Mouse (Mus musculus) bone marrow, adult 2 months (tissue): ENCODE results near the gene Cdc42bpb.

ENCODE experiments used
- CTCF ChIP-seq: fragments of 200-500 bp; IDR thresholded peaks from 2 replicates; pipeline ENCODE4 v1.5.1; 2011; ENCODE audit warnings: low read length, control low read depth; ENCODE audit not compliant: control insufficient read depth, insufficient read depth
- POLR2A ChIP-seq: fragments of 200-500 bp; IDR thresholded peaks from 2 replicates; pipeline ENCODE4 v1.6.1; 2011; ENCODE audit warnings: low read depth, mild to moderate bottlenecking, control low read depth, low read length, borderline replicate concordance; ENCODE audit not compliant: control insufficient read depth

DNA sequence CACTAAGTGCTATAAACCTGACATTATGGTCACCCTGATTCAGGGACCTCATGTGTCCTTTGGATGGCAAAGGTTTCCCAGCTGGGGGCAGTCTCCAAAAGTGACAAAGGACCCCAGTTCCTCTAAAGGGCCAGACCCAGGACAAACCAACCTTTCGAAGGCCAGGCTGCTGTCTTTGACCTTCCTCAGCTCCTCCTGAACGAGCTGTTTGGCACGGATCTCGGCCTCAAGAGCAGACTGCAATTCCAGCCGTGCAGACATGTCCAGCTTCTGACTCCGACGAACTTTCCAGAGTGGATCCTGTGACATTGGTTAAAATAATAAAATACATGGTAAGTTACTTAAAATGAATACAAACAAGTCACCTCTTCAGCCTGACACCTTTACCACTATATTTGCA, 63.2 kb downstream of the Cdc42bpb start:
- TF ChIP-seq CTCF (no peak), POLR2A (no peak)
